Mouse (Mus musculus) kidney, adult 2 months (tissue): Measurements from ENCODE around the gene Knl1.

Experiments used
- CTCF ChIP-seq: fragments of 200-500 bp; conservative IDR thresholded peaks from 2 replicates; pipeline ENCODE4 v1.5.1; 2011; ENCODE audit warnings: low read depth, mild to moderate bottlenecking, control low read depth, low read length, moderate library complexity, mixed read lengths; ENCODE audit not compliant: insufficient read depth, insufficient read length
- POLR2A ChIP-seq: fragments of 200-500 bp; IDR thresholded peaks from one replicate; pipeline ENCODE4 v1.6.1; 2011; ENCODE audit warnings: low read depth, low read length, control low read depth

GRCm38 (mm10) chr2:119072397-119072796 is 25.5 kb downstream of the Knl1 start:
- no peak for TF ChIP-seq CTCF
- no peak for TF ChIP-seq POLR2A
